In genomic region chr12:15813133-15813818, GRCm38 (mm10) we compare ENCODE assay signal across 8 mouse cellular contexts. TPM values are rescaled to one million over a fixed set of nuclear protein-coding genes. Genes with fewer than 3 reads are reported as not detected.
DNase-seq lines count a peak whose midpoint lies in the region; ATAC-seq lines count a peak whose summit lies in the region.

No protein-coding gene starts in this region.

- peak overlapping the region; percentile 91 for H3K27ac ChIP-seq in heart, embryonic 16.5 days (ENCODE audit: low read length)
- H3K27ac ChIP-seq in midbrain, embryonic 12.5 days (replicated peaks): peak overlapping the region; percentile 95

- H3K9me3 ChIP-seq in heart, embryonic 16.5 days (replicated peaks; ENCODE audit: control insufficient read depth, low read length): no peaks in the 10 kb centered on the region
- H3K9me3 ChIP-seq in midbrain, embryonic 12.5 days: no peaks in the 10 kb centered on the region

- H3K36me3 ChIP-seq in heart, embryonic 16.5 days (ENCODE audit: control insufficient read depth, insufficient read depth): peaks cover 10% of the 10 kb centered on the region
- H3K36me3 ChIP-seq in midbrain, embryonic 12.5 days: peaks cover 8% of the 10 kb centered on the region

- peak overlapping the region; percentile 85 for H3K4me2 ChIP-seq in heart, embryonic 16.5 days (ENCODE audit: low read depth, low read length)
- peak overlapping the region; percentile 61 for H3K4me2 ChIP-seq in midbrain, embryonic 12.5 days (replicated peaks)

- H3K9ac ChIP-seq in heart, embryonic 16.5 days (ENCODE audit: low read length): peak overlapping the region; percentile 90
- peak overlapping the region; percentile 97 for H3K9ac ChIP-seq in midbrain, embryonic 12.5 days (replicated peaks)

- H3K4me1 ChIP-seq in heart, embryonic 16.5 days (ENCODE audit: control insufficient read depth, insufficient read depth, low read length): peaks cover 28% of the 10 kb centered on the region
- H3K4me1 ChIP-seq in midbrain, embryonic 12.5 days: peaks cover 36% of the 10 kb centered on the region

- H3K4me3 ChIP-seq in heart, embryonic 16.5 days (ENCODE audit: low read length): peak overlapping the region; percentile 75
- H3K4me3 ChIP-seq in midbrain, embryonic 12.5 days: peak overlapping the region; percentile 79

- ATAC-seq in CD4-positive, CD25-positive, alpha-beta regulatory T cell, adult 4 months: no peak
- ATAC-seq in heart, embryonic 16.5 days (replicated peaks; ENCODE audit: extremely low read depth, insufficient read depth, low FRiP score): no peak
- no peak for ATAC-seq in midbrain, embryonic 12.5 days (ENCODE audit: low FRiP score, low read depth)

- no peaks in the 10 kb centered on the region for H3K27me3 ChIP-seq in heart, embryonic 16.5 days (ENCODE audit: control insufficient read depth, insufficient read depth, low read length)
- H3K27me3 ChIP-seq in midbrain, embryonic 12.5 days: no peaks in the 10 kb centered on the region

- WGBS in heart, embryonic 16.5 days: 14% methylated on average over 12 of the region's 12 CpGs
- WGBS in midbrain, embryonic 12.5 days: 21% methylated on average over 12 of the region's 12 CpGs

- DNase-seq in CD4-positive, CD25-positive, alpha-beta regulatory T cell, adult 2 months (ENCODE audit: low read depth, low spot score): peak; percentile 46
- peak; percentile 44 for DNase-seq in embryo, embryonic 11 days
- peak; percentile 58 for DNase-seq in kidney, postnatal 14 days
- no peak for DNase-seq in ovary, postnatal 14 days (ENCODE audit: low spot score)
- DNase-seq in urinary bladder, postnatal 36 days (ENCODE audit: low spot score in 2 of 2): no peak

RNA-seq across cellular contexts. Expression of gene Trib2, which starts 3.4 kb away (rescaled TPM):
- polyA plus RNA-seq in CD4-positive, CD25-positive, alpha-beta regulatory T cell, adult 4 months (2017; shearing (Covaris generic)): 10 to 100 TPM; 76.7 to 80.4 TPM
- 52.7 and 53.8 TPM in 2 replicates for polyA plus RNA-seq in heart, embryonic 16.5 days (2015; fragmentation: Nextera tagmentation; extraction: Ambion mirVana)
- 89.5 and 89.7 TPM in 2 replicates for polyA plus RNA-seq in midbrain, embryonic 12.5 days (2016; fragmentation: Nextera tagmentation; extraction: Ambion mirVana)

Comparison
In these comparisons a context has a peak if more than half of its experiments do, and no peak if none do; other contexts are left out.
1. DNase-seq: peak in CD4-positive, CD25-positive, alpha-beta regulatory T cell, adult 2 months (single experiment), embryo, embryonic 11 days (single experiment) and kidney, postnatal 14 days (single experiment); none in ovary, postnatal 14 days (single experiment) and urinary bladder, postnatal 36 days (0 of 2).